Mouse (Mus musculus) hindbrain, embryonic 10.5 days (tissue): Measurements from ENCODE around the gene Ccdc134. TPM values are rescaled to one million over a fixed set of nuclear protein-coding genes. Genes with fewer than 3 reads are reported as not detected.
A peak's percentile ranks its signal among the peaks of the same experiment; 100 is the strongest.

Source experiments
- DNase-seq: peaks from one replicate; pipeline ENCODE4 v3.0.0-alpha.2; 2017; ENCODE audit warnings: low spot score
- H3K27ac ChIP-seq: fragments of 300-500 bp; sonication (generic); 2 replicates; pipeline ENCODE4 v1.5.1; 2016; ENCODE audit warnings: mild to moderate bottlenecking, moderate library complexity
- H3K27me3 ChIP-seq: fragments of 300-500 bp; sonication (generic); 2 replicates; pipeline ENCODE4 v1.6.1; 2016; ENCODE audit warnings: mild to moderate bottlenecking; ENCODE audit not compliant: poor library complexity, insufficient read depth, severe bottlenecking
- H3K36me3 ChIP-seq: fragments of 300-500 bp; sonication (generic); 2 replicates; pipeline ENCODE4 v1.6.1; 2016; ENCODE audit warnings: mild to moderate bottlenecking, moderate library complexity
- H3K4me1 ChIP-seq: fragments of 300-500 bp; sonication (generic); replicated peaks from 2 replicates; pipeline ENCODE4 v1.6.1; 2016; ENCODE audit warnings: mild to moderate bottlenecking
- H3K4me3 ChIP-seq: fragments of 300-500 bp; sonication (generic); 2 replicates; pipeline ENCODE4 v1.5.1; 2016; ENCODE audit warnings: mild to moderate bottlenecking, moderate library complexity
- H3K9me3 ChIP-seq: fragments of 300-500 bp; sonication (generic); 2 replicates; pipeline ENCODE4 v1.6.1; 2016; ENCODE audit warnings: mild to moderate bottlenecking, moderate library complexity
- WGBS: fragments of 180-500 bp; shearing (Covaris S2); methylation state at CpG from one replicate; pipeline ENCODE4 v1.1.7; 2016; 5-methylcytosine and 5-hydroxymethylcytosine counted together
- polyA plus RNA-seq: library from polyadenylated mRNA; unstranded; fragments of >200 nt; fragmentation: Nextera tagmentation; extraction: Ambion mirVana; gene quantifications from 2 replicates; pipeline ENCODE4 v1.2.1, GENCODE M21; 2016

The Ccdc134 gene
- polyA plus RNA-seq, 1 experiment from 2014 or later = 19.6 TPM

DNA sequence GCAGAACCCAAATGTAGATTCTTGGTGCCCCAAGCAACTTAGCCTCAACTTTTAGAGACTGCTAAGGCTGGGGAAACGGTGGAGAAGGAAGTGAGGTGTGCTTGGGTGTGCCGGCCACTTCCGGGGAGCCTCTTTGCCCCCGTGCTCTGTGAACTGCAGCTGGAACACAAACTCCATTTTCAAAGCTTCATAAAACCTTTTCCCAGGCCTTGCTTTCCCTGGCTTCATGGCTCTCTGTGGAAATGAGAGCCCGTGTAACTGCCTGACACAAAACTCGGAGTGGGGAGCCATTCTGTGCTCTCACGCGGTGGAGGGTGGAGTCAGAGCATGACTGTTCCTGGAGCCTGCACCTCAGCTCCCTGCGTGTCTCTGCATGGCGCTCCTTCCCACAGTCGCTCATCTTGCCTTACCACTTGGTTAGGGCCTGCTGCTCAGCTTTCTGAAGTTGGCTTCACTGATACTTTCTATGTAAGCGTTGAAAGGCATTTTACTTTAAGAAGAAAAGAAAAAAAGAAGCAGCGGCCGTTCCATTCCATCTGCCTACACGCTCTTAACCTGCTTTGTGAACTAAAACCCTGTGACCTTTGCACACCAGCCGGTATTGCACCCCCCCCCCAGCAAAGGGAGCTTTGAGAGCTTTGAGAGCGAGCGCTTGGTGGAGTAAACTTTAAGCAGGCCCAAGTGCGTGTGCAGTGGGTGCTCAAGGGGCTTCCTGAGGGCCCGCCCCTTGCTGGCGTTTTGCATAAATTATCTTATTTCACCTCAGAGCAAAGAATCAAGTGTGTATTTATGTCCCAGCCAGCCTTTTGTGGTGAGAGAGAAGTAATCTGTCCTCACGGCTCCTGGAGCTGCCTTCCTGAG, 38.7 kb downstream of the Ccdc134 start:
- 58% methylated on average over 22 of the region's 22 CpGs for WGBS
- peaks cover 26% of the 10 kb centered on the region for H3K36me3 ChIP-seq
- H3K4me3 ChIP-seq = no peak overlapping the region
- no peaks in the 10 kb centered on the region for H3K9me3 ChIP-seq
- DNase-seq = no peak
- peaks cover 54% of the 10 kb centered on the region for H3K4me1 ChIP-seq
- no peaks in the 10 kb centered on the region for H3K27me3 ChIP-seq
- H3K27ac ChIP-seq = peak overlapping the region; percentile 60

GRCm38 (mm10) chr15:82167201-82168168, 39.8 kb downstream of the Ccdc134 start:
- 67% methylated on average over 23 of the region's 23 CpGs for WGBS

DNA sequence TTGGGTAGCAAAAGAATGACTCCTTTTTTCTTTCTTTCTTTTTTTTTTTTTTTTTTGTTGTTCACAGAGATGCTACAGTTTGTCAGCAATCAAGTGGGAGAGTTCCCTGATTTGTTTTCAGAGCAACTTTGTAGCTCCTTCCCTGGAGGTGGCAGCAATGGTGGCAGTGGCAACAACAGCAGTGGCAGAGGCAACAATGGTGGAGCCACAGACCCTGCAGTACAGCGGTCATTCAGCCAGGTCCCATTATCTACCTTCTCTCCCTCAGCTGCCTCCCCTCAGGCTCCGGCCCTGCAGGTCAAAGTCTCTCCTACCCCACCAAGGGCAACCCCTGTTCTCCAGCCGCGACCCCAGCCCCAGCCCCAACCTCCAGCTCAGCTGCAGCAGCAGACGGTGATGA, 41.9 kb downstream of the Ccdc134 start:
- no peak overlapping the region for H3K4me3 ChIP-seq
- H3K9me3 ChIP-seq = no peaks in the 10 kb centered on the region
- peaks cover 57% of the 10 kb centered on the region for H3K36me3 ChIP-seq
- no peak for DNase-seq
- 79% methylated on average over 5 of the region's 5 CpGs for WGBS
- H3K4me1 ChIP-seq = peaks cover 35% of the 10 kb centered on the region
- no peaks in the 10 kb centered on the region for H3K27me3 ChIP-seq
- H3K27ac ChIP-seq = no peak overlapping the region

More at GRCm38 (mm10) chr15:82167201-82168168, 39.8 kb downstream of the Ccdc134 start:
- peaks cover 36% of the 10 kb centered on the region for H3K36me3 ChIP-seq
- peaks cover 52% of the 10 kb centered on the region for H3K4me1 ChIP-seq
- no peak overlapping the region for H3K4me3 ChIP-seq
- no peak for DNase-seq
- H3K27me3 ChIP-seq = no peaks in the 10 kb centered on the region
- H3K27ac ChIP-seq = peak overlapping the region; percentile 60
- H3K9me3 ChIP-seq = no peaks in the 10 kb centered on the region

GRCm38 (mm10) chr15:82170437-82171377, 43.0 kb downstream of the Ccdc134 start:
- Histone ChIP-seq H3K36me3 (peaks cover 68% of the 10 kb centered on the region), H3K4me1 (peaks cover 30% of the 10 kb centered on the region), H3K4me3 (no peak overlapping the region), H3K9me3 (no peaks in the 10 kb centered on the region), H3K27me3 (no peaks in the 10 kb centered on the region), H3K27ac (no peak overlapping the region)
- DNase-seq = no peak
- 90% methylated on average over 36 of the region's 36 CpGs for WGBS

- no peaks in the 10 kb centered on the region for H3K9me3 ChIP-seq
- peaks cover 10% of the 10 kb centered on the region for H3K4me1 ChIP-seq
- H3K36me3 ChIP-seq = peaks cover 87% of the 10 kb centered on the region
- H3K27ac ChIP-seq = no peak overlapping the region
- DNase-seq = no peak
- 89% methylated on average over 8 of the region's 8 CpGs for WGBS
- H3K27me3 ChIP-seq = no peaks in the 10 kb centered on the region
- no peak overlapping the region for H3K4me3 ChIP-seq
Measured at GRCm38 (mm10) chr15:82172648-82173047, 44.9 kb downstream of the Ccdc134 start.

GRCm38 (mm10) chr15:82175091-82175490, 47.4 kb downstream of the Ccdc134 start:
- H3K4me1 ChIP-seq = no peaks in the 10 kb centered on the region
- H3K36me3 ChIP-seq = peaks cover 99% of the 10 kb centered on the region
- no peaks in the 10 kb centered on the region for H3K27me3 ChIP-seq
- DNase-seq = no peak
- H3K9me3 ChIP-seq = peaks cover 10% of the 10 kb centered on the region; the same call in 1 of the 2 replicates
- no peak overlapping the region for H3K4me3 ChIP-seq
- H3K27ac ChIP-seq = no peak overlapping the region
- 97% methylated on average over 9 of the region's 9 CpGs for WGBS

- H3K4me3 ChIP-seq = no peak overlapping the region
- WGBS = 94% methylated on average over 7 of the region's 7 CpGs
- no peak for DNase-seq
Measured at GRCm38 (mm10) chr15:82177743-82178290, 50.1 kb downstream of the Ccdc134 start.

DNA sequence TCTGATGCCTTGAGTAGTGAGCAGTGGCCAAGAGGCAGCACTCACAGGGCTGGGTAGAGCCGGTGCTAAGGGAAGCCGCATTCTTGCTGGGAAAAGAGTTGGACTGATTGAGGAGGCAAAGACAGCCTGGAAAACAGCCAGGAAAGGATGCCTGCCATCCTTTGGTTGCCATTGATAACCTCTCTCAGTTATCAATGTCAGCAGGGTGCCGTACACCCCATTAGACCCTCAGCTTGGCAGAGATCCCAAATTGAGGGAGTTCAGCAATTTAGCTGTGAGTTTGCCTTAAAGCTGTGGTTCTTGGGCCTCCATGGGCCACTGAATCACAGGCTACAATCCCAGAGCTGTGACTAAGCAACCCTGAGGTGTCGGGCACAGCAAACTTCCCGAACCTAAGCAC, 53.4 kb downstream of the Ccdc134 start:
- Histone ChIP-seq H3K9me3 (peaks cover 31% of the 10 kb centered on the region), H3K27ac (no peak overlapping the region), H3K27me3 (no peaks in the 10 kb centered on the region), H3K36me3 (peaks cover 100% of the 10 kb centered on the region), H3K4me3 (no peak overlapping the region), H3K4me1 (0 out of 2 replicates have a peak, but pooled peaks cover 5% of the 10 kb centered on the region)
- no peak for DNase-seq
- WGBS = 96% methylated on average over 5 of the region's 5 CpGs

More at GRCm38 (mm10) chr15:82177743-82178290, 50.1 kb downstream of the Ccdc134 start:
- no peaks in the 10 kb centered on the region for H3K4me1 ChIP-seq
- no peaks in the 10 kb centered on the region for H3K27me3 ChIP-seq
- peaks cover 31% of the 10 kb centered on the region for H3K9me3 ChIP-seq
- H3K27ac ChIP-seq = no peak overlapping the region
- H3K36me3 ChIP-seq = peaks cover 99% of the 10 kb centered on the region

DNA sequence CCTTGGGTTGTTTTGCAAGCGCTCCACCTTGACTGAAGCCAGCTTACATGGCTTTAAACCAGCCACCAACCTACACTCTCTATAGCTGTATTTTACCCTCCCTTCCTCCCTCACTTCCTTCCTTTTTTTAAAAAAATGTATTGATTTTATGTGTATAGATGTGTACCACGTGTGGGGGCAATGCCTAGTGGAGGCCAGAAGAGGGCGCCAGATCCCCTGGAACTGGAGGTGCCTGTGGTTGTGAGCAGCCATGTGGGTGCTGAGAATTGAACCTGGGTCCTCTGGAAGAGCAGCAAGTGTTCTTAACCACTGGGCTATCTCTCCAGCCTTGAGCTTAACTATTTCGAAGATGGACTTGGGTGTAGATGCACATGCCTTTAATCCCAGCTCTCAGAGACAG, 54.6 kb downstream of the Ccdc134 start:
- Histone ChIP-seq H3K4me3 (no peak overlapping the region), H3K4me1 (0 out of 2 replicates have a peak, but pooled peaks cover 5% of the 10 kb centered on the region), H3K36me3 (peaks cover 100% of the 10 kb centered on the region), H3K9me3 (peaks cover 36% of the 10 kb centered on the region), H3K27ac (no peak overlapping the region), H3K27me3 (no peaks in the 10 kb centered on the region)
- DNase-seq = no peak
- 95% methylated on average over 4 of the region's 4 CpGs for WGBS

DNA sequence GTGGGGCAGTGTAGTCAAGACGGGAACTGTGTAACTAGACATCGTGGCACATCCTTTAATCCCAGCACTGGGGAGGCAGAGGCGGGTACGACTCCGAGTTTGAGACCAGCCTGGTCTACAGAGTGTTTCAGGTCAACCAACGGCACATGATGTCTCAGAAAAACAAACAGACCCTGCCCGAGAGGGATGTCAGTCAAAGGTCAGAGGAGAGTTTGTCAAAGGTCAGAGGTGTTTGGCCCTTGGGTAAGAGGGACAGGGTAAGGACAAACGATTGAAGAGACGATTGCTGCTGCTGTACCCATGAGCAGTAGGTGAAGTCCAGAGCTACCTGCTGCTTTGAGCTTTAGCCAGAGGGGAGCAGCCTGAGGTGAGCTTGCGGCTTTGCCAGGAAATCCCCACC, 55.9 kb downstream of the Ccdc134 start:
- no peak overlapping the region for H3K4me3 ChIP-seq
- no peak for DNase-seq
- H3K36me3 ChIP-seq = peaks cover 100% of the 10 kb centered on the region
- H3K27ac ChIP-seq = peak overlapping the region; percentile 19
- H3K4me1 ChIP-seq = 0 out of 2 replicates have a peak, but pooled peaks cover 5% of the 10 kb centered on the region
- H3K9me3 ChIP-seq = peaks cover 36% of the 10 kb centered on the region
- H3K27me3 ChIP-seq = no peaks in the 10 kb centered on the region
- whole genome bisulfite sequencing = 66% methylated on average over 10 of the region's 10 CpGs

- 71% methylated on average over 7 of the region's 7 CpGs for WGBS
- no peak for DNase-seq
- H3K4me3 ChIP-seq = no peak overlapping the region
- 0 out of 2 replicates have a peak, but pooled peaks cover 5% of the 10 kb centered on the region for H3K4me1 ChIP-seq
- no peaks in the 10 kb centered on the region for H3K27me3 ChIP-seq
- peaks cover 100% of the 10 kb centered on the region for H3K36me3 ChIP-seq
- H3K9me3 ChIP-seq = peaks cover 35% of the 10 kb centered on the region
- H3K27ac ChIP-seq = peak overlapping the region; percentile 19; the same call in 1 of the 2 replicates
Measured at GRCm38 (mm10) chr15:82184183-82184582, 56.5 kb downstream of the Ccdc134 start.
